Mouse (Mus musculus): ENCODE results near the gene Olfr1051. TPM values are rescaled to one million over a fixed set of nuclear protein-coding genes. Genes with fewer than 3 reads are reported as not detected.
"Not testable (repeated sequence)": the region's sequence is repeated elsewhere in the genome, so short reads cannot be mapped to it uniquely, and the experiment has no call there.

Gene Olfr1051
- not detected in 2 replicates for polyA plus RNA-seq (2015; fragmentation: Nextera tagmentation; extraction: Ambion mirVana)

- H3K9ac ChIP-seq; H3K9me3 ChIP-seq (replicated peaks); H3K27ac ChIP-seq; H3K4me3 ChIP-seq; H3K27me3 ChIP-seq; H3K4me1 ChIP-seq (replicated peaks); H3K36me3 ChIP-seq; H3K4me2 ChIP-seq; ATAC-seq (replicated peaks; ENCODE audit: insufficient number of reproducible peaks, insufficient read depth, low FRiP score, low read depth): not testable (repeated sequence)
These were observed at the start of gene Olfr1051 for GRCm38 (mm10) chr2:86278988-86279387. TSS of gene Olfr1051 (minus strand) at chr2:86279088.

- Histone ChIP-seq H3K4me3 (no peak within 1 kb of the TSS), H3K36me3 (no peaks in the 10 kb centered on the region), H3K4me2 (no peak within 1 kb of the TSS), H3K9me3 (replicated peaks) (no peaks in the 10 kb centered on the region), H3K9ac (no peak within 1 kb of the TSS), H3K27ac (no peak within 1 kb of the TSS), H3K27me3 (no peaks in the 10 kb centered on the region), H3K4me1 (replicated peaks) (no peaks in the 10 kb centered on the region)
- ATAC-seq (replicated peaks; ENCODE audit: insufficient number of reproducible peaks, insufficient read depth, low FRiP score, low read depth) = no peak
- 55% methylated on average over 3 of the region's 3 CpGs for WGBS
These were observed 36.3 kb upstream of the Olfr1051 start, which contains the start of gene Olfr1053 for GRCm38 (mm10) chr2:86315184-86315583. TSS of gene Olfr1053 (minus strand) at chr2:86315284.

DNA sequence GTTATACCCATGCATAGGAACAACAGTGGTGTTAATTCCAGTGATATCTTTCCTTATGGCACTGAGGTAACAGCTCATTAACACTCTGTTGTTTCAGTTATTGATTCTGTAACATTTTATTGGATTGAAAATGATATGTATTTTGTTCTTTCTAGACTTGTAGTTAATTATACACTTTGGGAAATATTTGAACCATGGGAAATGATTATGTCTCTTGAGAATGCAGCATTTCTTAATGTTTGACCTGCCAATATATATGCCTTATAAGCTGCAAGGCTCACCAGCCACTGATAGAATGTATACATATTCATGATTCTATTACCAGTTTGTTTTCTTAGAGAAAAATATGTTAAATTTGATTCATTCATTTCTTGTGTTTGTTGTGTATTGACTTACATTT is 13.3 kb upstream of the Olfr1051 start, which contains the start of gene Olfr1052:
Gene Olfr1052, plus strand, starts transcription at position 301 of the 400 bp plus-strand sequence.
- Histone ChIP-seq H3K36me3 (no peaks in the 10 kb centered on the region), H3K4me1 (replicated peaks) (no peaks in the 10 kb centered on the region), H3K9me3 (replicated peaks) (no peaks in the 10 kb centered on the region), H3K27ac (no peak within 1 kb of the TSS), H3K9ac (no peak within 1 kb of the TSS), H3K4me2 (no peak within 1 kb of the TSS), H3K4me3 (no peak within 1 kb of the TSS), H3K27me3 (no peaks in the 10 kb centered on the region)
- no peak for ATAC-seq (replicated peaks; ENCODE audit: insufficient number of reproducible peaks, insufficient read depth, low FRiP score, low read depth)

DNA sequence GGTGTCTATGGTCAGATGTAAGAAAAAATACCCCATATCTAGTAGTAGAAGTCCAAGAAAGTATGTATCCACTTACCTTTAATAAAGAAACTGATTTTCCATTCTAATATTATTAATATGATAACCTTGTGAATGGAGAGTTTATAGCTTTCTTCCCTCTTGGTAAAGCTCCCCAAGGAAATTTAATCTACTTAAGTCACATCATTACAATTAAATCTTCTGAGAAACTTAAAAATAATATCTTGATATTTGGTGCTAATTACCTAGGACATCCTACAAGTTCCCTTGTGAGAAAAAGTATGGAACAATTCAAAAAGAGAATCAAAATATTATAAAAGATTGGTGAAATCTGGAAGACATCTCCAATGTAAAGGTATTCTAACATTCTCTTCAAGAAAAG is 20.7 kb downstream of the Olfr1051 start, which contains the start of gene Olfr1049:
Gene Olfr1049, minus strand, starts transcription at position 101 of the 400 bp plus-strand sequence.
- not testable (repeated sequence) for H3K4me2 ChIP-seq

GRCm38 (mm10) chr2:86240189-86240588 is 38.7 kb downstream of the Olfr1051 start, which contains the start of gene Olfr1048:
TSS of gene Olfr1048 (minus strand) at chr2:86240289.
- H3K4me3 ChIP-seq = no peak within 1 kb of the TSS
- no peaks in the 10 kb centered on the region for H3K9me3 ChIP-seq (replicated peaks)
- no peak for ATAC-seq (replicated peaks; ENCODE audit: insufficient number of reproducible peaks, insufficient read depth, low FRiP score, low read depth)
- H3K27me3 ChIP-seq = no peaks in the 10 kb centered on the region
- H3K4me2 ChIP-seq = no peak within 1 kb of the TSS
- no peaks in the 10 kb centered on the region for H3K36me3 ChIP-seq
- H3K27ac ChIP-seq = no peak within 1 kb of the TSS
- no peak within 1 kb of the TSS for H3K9ac ChIP-seq
- no peaks in the 10 kb centered on the region for H3K4me1 ChIP-seq (replicated peaks)

More for the DNA sequence above, 20.7 kb downstream of the Olfr1051 start, which contains the start of gene Olfr1049:
- H3K9me3 ChIP-seq (replicated peaks); H3K27ac ChIP-seq; H3K27me3 ChIP-seq; ATAC-seq (replicated peaks; ENCODE audit: insufficient number of reproducible peaks, insufficient read depth, low FRiP score, low read depth); H3K4me3 ChIP-seq; H3K36me3 ChIP-seq; H3K4me1 ChIP-seq (replicated peaks); H3K9ac ChIP-seq: not testable (repeated sequence)

DNA sequence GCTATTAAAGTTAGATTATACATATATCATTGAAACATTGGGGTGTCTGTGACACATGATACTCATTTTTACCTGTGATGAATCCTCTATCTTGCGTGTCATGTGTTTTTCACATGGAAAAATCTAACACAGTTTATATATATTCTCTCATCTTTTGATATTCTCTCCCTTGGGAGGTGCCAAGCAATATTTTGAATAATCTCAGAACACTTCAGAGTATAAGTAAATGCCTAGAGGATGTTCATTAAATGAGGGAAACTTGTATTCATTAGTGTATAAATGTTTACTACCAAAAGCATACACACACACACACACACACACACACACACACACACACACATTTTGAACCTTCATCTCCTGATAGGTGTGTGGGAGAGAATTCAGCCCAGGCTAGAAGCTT is 47.6 kb downstream of the Olfr1051 start, which contains the start of gene Olfr1047:
Gene Olfr1047, minus strand, starts transcription at position 101 of the 400 bp plus-strand sequence.
- WGBS = 89% methylated on average over 1 of the region's 1 CpGs
- no peak within 1 kb of the TSS for H3K9ac ChIP-seq
- H3K27me3 ChIP-seq = no peaks in the 10 kb centered on the region
- H3K4me1 ChIP-seq (replicated peaks) = no peaks in the 10 kb centered on the region
- no peak within 1 kb of the TSS for H3K4me2 ChIP-seq
- no peak within 1 kb of the TSS for H3K4me3 ChIP-seq
- H3K27ac ChIP-seq = no peak within 1 kb of the TSS
- no peak for ATAC-seq (replicated peaks; ENCODE audit: insufficient number of reproducible peaks, insufficient read depth, low FRiP score, low read depth)
- H3K9me3 ChIP-seq (replicated peaks) = no peaks in the 10 kb centered on the region
- H3K36me3 ChIP-seq = no peaks in the 10 kb centered on the region

Other genes starting within 250 kb of the Olfr1051 start
- gene Olfr1034, start 233.2 kb downstream of the Olfr1051 start, polyA plus RNA-seq (2015; fragmentation: Nextera tagmentation; extraction: Ambion mirVana) = 0.04 and 0.11 TPM in 2 replicates
- not detected in 2 replicates for gene Olfr1036, start 205.1 kb downstream of the Olfr1051 start, polyA plus RNA-seq (2015; fragmentation: Nextera tagmentation; extraction: Ambion mirVana)
- gene Olfr1037, start 191.7 kb downstream of the Olfr1051 start, polyA plus RNA-seq (2015; fragmentation: Nextera tagmentation; extraction: Ambion mirVana) = not detected in 2 replicates
- not detected in 2 replicates for gene Olfr1039, start 143.2 kb downstream of the Olfr1051 start, polyA plus RNA-seq (2015; fragmentation: Nextera tagmentation; extraction: Ambion mirVana)
- not detected in 2 replicates for gene Olfr1040, start 132.4 kb downstream of the Olfr1051 start, polyA plus RNA-seq (2015; fragmentation: Nextera tagmentation; extraction: Ambion mirVana)
- gene Olfr1042, start 117.2 kb downstream of the Olfr1051 start, polyA plus RNA-seq (2015; fragmentation: Nextera tagmentation; extraction: Ambion mirVana) = not detected in 2 replicates
- gene Olfr1043, start 111.6 kb downstream of the Olfr1051 start, polyA plus RNA-seq (2015; fragmentation: Nextera tagmentation; extraction: Ambion mirVana) = not detected in 2 replicates
- gene Olfr1044, start 101.3 kb downstream of the Olfr1051 start, polyA plus RNA-seq (2015; fragmentation: Nextera tagmentation; extraction: Ambion mirVana) = not detected in 2 replicates
- gene Olfr52, start 93.4 kb downstream of the Olfr1051 start, polyA plus RNA-seq (2015; fragmentation: Nextera tagmentation; extraction: Ambion mirVana) = not detected in 2 replicates
- gene Olfr1045, start 76.1 kb downstream of the Olfr1051 start, polyA plus RNA-seq (2015; fragmentation: Nextera tagmentation; extraction: Ambion mirVana) = not detected in 2 replicates
- not detected in 2 replicates for gene Olfr1046, start 59.8 kb downstream of the Olfr1051 start, polyA plus RNA-seq (2015; fragmentation: Nextera tagmentation; extraction: Ambion mirVana)
- not detected in 2 replicates for gene Olfr1047, start 47.7 kb downstream of the Olfr1051 start, polyA plus RNA-seq (2015; fragmentation: Nextera tagmentation; extraction: Ambion mirVana)
- gene Olfr1048, start 38.8 kb downstream of the Olfr1051 start, polyA plus RNA-seq (2015; fragmentation: Nextera tagmentation; extraction: Ambion mirVana) = not detected in 2 replicates
- not detected in 2 replicates for gene Olfr1049, start 20.8 kb downstream of the Olfr1051 start, polyA plus RNA-seq (2015; fragmentation: Nextera tagmentation; extraction: Ambion mirVana)
- not detected in 2 replicates for gene Olfr1052, start 13.4 kb upstream of the Olfr1051 start, polyA plus RNA-seq (2015; fragmentation: Nextera tagmentation; extraction: Ambion mirVana)
- not detected in 2 replicates for gene Olfr1053, start 36.2 kb upstream of the Olfr1051 start, polyA plus RNA-seq (2015; fragmentation: Nextera tagmentation; extraction: Ambion mirVana)
- not detected in 2 replicates for gene Olfr1054, start 56.3 kb upstream of the Olfr1051 start, polyA plus RNA-seq (2015; fragmentation: Nextera tagmentation; extraction: Ambion mirVana)
- not detected in 2 replicates for gene Olfr1055, start 71.2 kb upstream of the Olfr1051 start, polyA plus RNA-seq (2015; fragmentation: Nextera tagmentation; extraction: Ambion mirVana)
- not detected in 2 replicates for gene Olfr1056, start 83.4 kb upstream of the Olfr1051 start, polyA plus RNA-seq (2015; fragmentation: Nextera tagmentation; extraction: Ambion mirVana)
- not detected in 2 replicates for gene Olfr1057, start 99.3 kb upstream of the Olfr1051 start, polyA plus RNA-seq (2015; fragmentation: Nextera tagmentation; extraction: Ambion mirVana)
- gene Olfr1058, start 109.5 kb upstream of the Olfr1051 start, polyA plus RNA-seq (2015; fragmentation: Nextera tagmentation; extraction: Ambion mirVana) = not detected in 2 replicates
- gene Olfr1061, start 135.0 kb upstream of the Olfr1051 start, polyA plus RNA-seq (2015; fragmentation: Nextera tagmentation; extraction: Ambion mirVana) = not detected in 2 replicates
- not detected in 2 replicates for gene Olfr1062, start 147.7 kb upstream of the Olfr1051 start, polyA plus RNA-seq (2015; fragmentation: Nextera tagmentation; extraction: Ambion mirVana)
- gene Olfr1065, start 171.5 kb upstream of the Olfr1051 start, polyA plus RNA-seq (2015; fragmentation: Nextera tagmentation; extraction: Ambion mirVana) = not detected in 2 replicates
- gene Olfr1066, start 177.2 kb upstream of the Olfr1051 start, polyA plus RNA-seq (2015; fragmentation: Nextera tagmentation; extraction: Ambion mirVana) = not detected in 2 replicates
- gene Olfr228, start 208.3 kb upstream of the Olfr1051 start, polyA plus RNA-seq (2015; fragmentation: Nextera tagmentation; extraction: Ambion mirVana) = not detected in 2 replicates
- not detected in 2 replicates for gene Olfr1076, start 229.4 kb upstream of the Olfr1051 start, polyA plus RNA-seq (2015; fragmentation: Nextera tagmentation; extraction: Ambion mirVana)

Measured in heart, embryonic 15.5 days (tissue).